Mouse (Mus musculus): Measurements from ENCODE around the gene Cdon. TPM values are rescaled to one million over a fixed set of nuclear protein-coding genes. Genes with fewer than 3 reads are reported as not detected.

Gene Cdon
- polyA plus RNA-seq, 1 experiment: 49.9 TPM

DNA sequence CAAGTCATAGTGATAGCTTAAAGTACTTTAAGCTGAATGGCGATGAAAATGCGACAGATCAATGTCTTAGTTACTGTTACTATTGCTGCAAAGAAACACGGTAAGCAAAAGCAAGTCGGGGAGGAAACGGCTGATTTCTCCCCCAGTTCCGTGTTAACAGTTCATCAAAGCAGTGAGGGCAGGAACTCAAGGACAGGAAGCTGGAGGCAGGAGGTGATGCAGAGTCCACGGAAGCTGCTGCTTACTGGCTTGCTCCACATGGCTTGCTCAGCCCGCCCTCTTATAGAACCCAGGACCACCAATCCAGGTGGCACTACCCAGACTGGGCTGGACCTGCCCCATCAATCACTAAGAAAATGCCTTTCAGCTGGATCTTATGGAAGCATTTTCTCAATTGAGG lies 38.7 kb downstream of the Cdon start:
- TF ChIP-seq SRF (IDR thresholded peaks at IDR 0.05; ENCODE audit: control insufficient read depth, insufficient read length, low read depth): no peak
- TF ChIP-seq USF1 (IDR thresholded peaks at IDR 0.05; ENCODE audit: low read depth): no peak
- no peak for TF ChIP-seq MAX (IDR thresholded peaks at IDR 0.05; ENCODE audit: low read depth)
- no peak for TF ChIP-seq MYOG (IDR thresholded peaks at IDR 0.05; ENCODE audit: control insufficient read depth in 1 of 3, insufficient read depth in 1 of 3, insufficient read length in 2 of 3, low read depth in 2 of 3)
- no peak for TF ChIP-seq TCF12 (IDR thresholded peaks at IDR 0.05; ENCODE audit: insufficient read depth, poor library complexity, severe bottlenecking)
- no peak for TF ChIP-seq POLR2A (IDR thresholded peaks at IDR 0.05; ENCODE audit: insufficient read length, low read depth)
- TF ChIP-seq TCF3 (IDR thresholded peaks at IDR 0.05; ENCODE audit: insufficient read length, low read depth): no peak
- TF ChIP-seq E2F4 (IDR thresholded peaks at IDR 0.05; ENCODE audit: insufficient read depth): no peak
- no peak for TF ChIP-seq CEBPB (IDR thresholded peaks at IDR 0.05; ENCODE audit: insufficient read depth, poor library complexity, severe bottlenecking)
- no peak for TF ChIP-seq POLR2AphosphoS2 (IDR thresholded peaks at IDR 0.05; ENCODE audit: insufficient read length, low read depth)
- no peak for TF ChIP-seq MYOD1 (IDR thresholded peaks at IDR 0.05; ENCODE audit: control insufficient read depth in 1 of 3, insufficient read length in 2 of 3, low read depth in 2 of 3)
- no peak for TF ChIP-seq REST (IDR thresholded peaks at IDR 0.05; ENCODE audit: insufficient read depth, insufficient read length)
- Histone ChIP-seq H3K4me3 (no peak overlapping the region), H3K79me2 (ENCODE audit: control insufficient read depth, insufficient read depth) (peaks cover 22% of the 10 kb centered on the region), H3K27me3 (ENCODE audit: control insufficient read depth, insufficient read depth, insufficient read length) (no peaks in the 10 kb centered on the region), H3K4me2 (ENCODE audit: low read depth) (no peak overlapping the region), H3K36me3 (ENCODE audit: control insufficient read depth, insufficient read depth) (peaks cover 79% of the 10 kb centered on the region), H3ac (ENCODE audit: control insufficient read depth, insufficient read length) (no peak overlapping the region)

DNA sequence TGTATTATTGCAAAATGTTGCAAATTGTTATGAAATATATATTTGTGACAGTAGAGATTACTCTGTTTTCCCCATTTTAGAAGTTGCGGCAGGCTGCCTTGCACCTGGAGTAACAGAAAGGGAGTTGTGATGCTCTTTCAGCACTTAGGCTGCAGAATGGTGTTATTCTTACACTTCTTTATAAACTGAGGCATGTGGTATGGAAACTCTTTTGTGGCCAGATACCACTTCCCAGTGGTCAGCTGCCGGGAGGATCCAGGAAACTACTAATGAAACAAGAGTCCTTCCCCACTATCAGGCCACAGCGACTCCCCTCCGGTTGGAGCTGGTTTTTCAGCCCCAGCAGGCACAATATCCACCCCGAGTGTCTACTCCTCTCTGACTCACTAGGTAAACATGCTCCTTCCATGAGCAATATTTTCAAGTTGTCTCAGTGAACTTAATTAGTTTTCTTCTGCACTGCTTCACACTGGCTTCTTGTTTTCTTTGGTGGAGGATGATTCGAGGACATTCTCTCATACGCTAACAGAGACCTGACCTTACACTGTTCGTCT lies 46.4 kb downstream of the Cdon start:
- Histone ChIP-seq H3K4me3 (no peak overlapping the region), H3K79me2 (ENCODE audit: control insufficient read depth, insufficient read depth) (peaks cover 71% of the 10 kb centered on the region), H3K36me3 (ENCODE audit: control insufficient read depth, insufficient read depth) (peaks cover 41% of the 10 kb centered on the region), H3K27me3 (ENCODE audit: control insufficient read depth, insufficient read depth, insufficient read length) (no peaks in the 10 kb centered on the region), H3K4me2 (ENCODE audit: low read depth) (peak overlapping the region; percentile 75), H3ac (ENCODE audit: control insufficient read depth, insufficient read length) (no peak overlapping the region)
- TF ChIP-seq REST (IDR thresholded peaks at IDR 0.05; ENCODE audit: insufficient read depth, insufficient read length): no peak
- peak in 1 of 3 experiments; percentile 13 for TF ChIP-seq MYOG (IDR thresholded peaks at IDR 0.05; ENCODE audit: control insufficient read depth in 1 of 3, insufficient read depth in 1 of 3, insufficient read length in 2 of 3, low read depth in 2 of 3)
- TF ChIP-seq MYOD1 (IDR thresholded peaks at IDR 0.05; ENCODE audit: control insufficient read depth in 1 of 3, insufficient read length in 2 of 3, low read depth in 2 of 3): peak in 1 of 3 experiments; percentile 21
- TF ChIP-seq MAX (IDR thresholded peaks at IDR 0.05; ENCODE audit: low read depth): no peak
- TF ChIP-seq TCF12 (IDR thresholded peaks at IDR 0.05; ENCODE audit: insufficient read depth, poor library complexity, severe bottlenecking): no peak
- TF ChIP-seq CEBPB (IDR thresholded peaks at IDR 0.05; ENCODE audit: insufficient read depth, poor library complexity, severe bottlenecking): no peak
- no peak for TF ChIP-seq E2F4 (IDR thresholded peaks at IDR 0.05; ENCODE audit: insufficient read depth)
- no peak for TF ChIP-seq POLR2AphosphoS2 (IDR thresholded peaks at IDR 0.05; ENCODE audit: insufficient read length, low read depth)
- TF ChIP-seq POLR2A (IDR thresholded peaks at IDR 0.05; ENCODE audit: insufficient read length, low read depth): no peak

DNA sequence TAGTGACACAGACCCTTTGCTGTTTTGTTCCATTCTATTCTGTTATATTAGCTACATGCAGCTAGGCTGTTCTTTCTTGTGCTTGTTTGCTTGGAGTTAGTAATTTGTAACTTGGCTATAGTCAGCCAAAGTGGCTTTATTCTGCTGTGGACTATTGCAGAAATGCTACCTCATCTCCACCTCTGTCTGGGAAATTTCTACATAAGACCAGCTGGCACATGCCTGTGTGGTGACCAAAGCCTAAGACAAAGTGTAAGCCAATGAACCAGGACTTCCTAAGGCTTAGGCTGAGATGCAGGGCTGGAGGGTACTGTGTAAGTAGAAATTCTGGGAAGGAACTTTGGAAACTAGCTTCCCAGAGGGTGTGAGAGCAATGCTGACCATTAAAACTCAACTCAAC lies 48.0 kb downstream of the Cdon start:
- Histone ChIP-seq H3K27me3 (ENCODE audit: control insufficient read depth, insufficient read depth, insufficient read length) (no peaks in the 10 kb centered on the region), H3K4me3 (no peak overlapping the region), H3K4me2 (ENCODE audit: low read depth) (no peak overlapping the region), H3K79me2 (ENCODE audit: control insufficient read depth, insufficient read depth) (peaks cover 64% of the 10 kb centered on the region), H3K36me3 (ENCODE audit: control insufficient read depth, insufficient read depth) (peaks cover 30% of the 10 kb centered on the region), H3ac (ENCODE audit: control insufficient read depth, insufficient read length) (no peak overlapping the region)
- no peak for TF ChIP-seq CEBPB (IDR thresholded peaks at IDR 0.05; ENCODE audit: insufficient read depth, poor library complexity, severe bottlenecking)

DNA sequence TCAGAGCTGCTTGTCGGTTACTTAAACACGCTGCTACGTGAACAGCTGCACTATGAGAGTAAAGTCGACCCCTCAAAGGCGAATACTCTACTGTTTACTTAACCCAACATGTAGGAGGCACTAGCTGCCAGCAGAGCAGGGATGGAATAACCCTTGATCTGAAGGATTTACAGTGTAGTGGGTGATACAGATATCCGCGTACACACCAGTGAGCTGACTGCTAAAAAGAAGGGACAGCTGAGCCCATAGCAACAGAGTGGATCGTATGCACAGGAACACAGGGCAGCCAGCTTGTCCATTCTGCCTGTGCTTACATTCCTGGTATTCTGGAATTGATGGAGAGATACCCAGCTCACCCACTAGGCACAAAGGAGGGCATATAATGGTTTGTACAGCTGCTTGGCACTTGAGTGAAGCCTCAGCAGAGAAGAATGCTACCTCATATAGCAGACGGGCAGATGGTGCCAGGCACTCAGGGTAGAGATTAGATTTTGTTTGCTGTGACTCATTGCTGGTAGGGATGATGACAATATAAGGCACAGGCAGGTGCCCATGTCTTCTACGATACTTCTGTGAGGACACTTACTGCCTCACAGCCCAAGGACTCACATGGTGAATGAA lies 53.3 kb downstream of the Cdon start:
- no peak overlapping the region for H3K4me3 ChIP-seq
- no peak overlapping the region for H3ac ChIP-seq (ENCODE audit: control insufficient read depth, insufficient read length)
- TF ChIP-seq E2F4 (IDR thresholded peaks at IDR 0.05; ENCODE audit: insufficient read depth): no peak
- TF ChIP-seq MYOD1 (IDR thresholded peaks at IDR 0.05; ENCODE audit: control insufficient read depth in 1 of 3, insufficient read length in 2 of 3, low read depth in 2 of 3): peak; percentile 12 to 88 (median 70)
- no peak for TF ChIP-seq SRF (IDR thresholded peaks at IDR 0.05; ENCODE audit: control insufficient read depth, insufficient read length, low read depth)
- TF ChIP-seq MAX (IDR thresholded peaks at IDR 0.05; ENCODE audit: low read depth): no peak
- TF ChIP-seq USF1 (IDR thresholded peaks at IDR 0.05; ENCODE audit: low read depth): no peak
- TF ChIP-seq POLR2AphosphoS2 (IDR thresholded peaks at IDR 0.05; ENCODE audit: insufficient read length, low read depth): peak; percentile 30
- TF ChIP-seq POLR2A (IDR thresholded peaks at IDR 0.05; ENCODE audit: insufficient read length, low read depth): no peak
- no peak for TF ChIP-seq REST (IDR thresholded peaks at IDR 0.05; ENCODE audit: insufficient read depth, insufficient read length)
- TF ChIP-seq TCF3 (IDR thresholded peaks at IDR 0.05; ENCODE audit: insufficient read length, low read depth): no peak
- 0 out of 2 replicates have a peak, but pooled peaks have one; percentile 1 for TF ChIP-seq CEBPB (IDR thresholded peaks at IDR 0.05; ENCODE audit: insufficient read depth, poor library complexity, severe bottlenecking)
- TF ChIP-seq TCF12 (IDR thresholded peaks at IDR 0.05; ENCODE audit: insufficient read depth, poor library complexity, severe bottlenecking): peak; percentile 44
- TF ChIP-seq MYOG (IDR thresholded peaks at IDR 0.05; ENCODE audit: control insufficient read depth in 1 of 3, insufficient read depth in 1 of 3, insufficient read length in 2 of 3, low read depth in 2 of 3): peak; percentile 22 to 83 (median 79)
- peak overlapping the region; percentile 4 for H3K4me2 ChIP-seq (ENCODE audit: low read depth)
- peaks cover 19% of the 10 kb centered on the region for H3K79me2 ChIP-seq (ENCODE audit: control insufficient read depth, insufficient read depth)
- H3K36me3 ChIP-seq (ENCODE audit: control insufficient read depth, insufficient read depth): peaks cover 59% of the 10 kb centered on the region
- H3K27me3 ChIP-seq (ENCODE audit: control insufficient read depth, insufficient read depth, insufficient read length): no peaks in the 10 kb centered on the region

DNA sequence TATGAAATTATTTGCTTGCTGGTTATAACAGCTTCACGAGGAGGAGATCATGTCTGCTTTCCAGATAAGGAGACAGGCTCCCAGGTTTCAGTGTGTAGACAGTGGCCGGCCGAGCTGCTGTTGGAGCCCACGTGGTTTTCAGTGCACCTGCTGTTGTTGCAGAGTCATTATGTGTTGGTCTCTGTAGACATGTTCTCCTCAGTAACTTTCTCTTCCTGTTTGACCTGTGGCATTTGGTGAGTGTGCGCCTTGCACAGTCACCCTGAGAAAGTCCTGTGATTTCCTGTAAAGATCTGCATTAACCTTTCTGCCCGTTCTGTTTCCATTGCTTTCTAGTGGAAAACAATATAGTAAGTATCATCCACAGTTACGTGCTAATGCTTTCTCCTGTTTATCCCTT lies 54.5 kb downstream of the Cdon start:
- Histone ChIP-seq H3K4me2 (ENCODE audit: low read depth) (no peak overlapping the region), H3K36me3 (ENCODE audit: control insufficient read depth, insufficient read depth) (peaks cover 65% of the 10 kb centered on the region), H3K4me3 (no peak overlapping the region), H3ac (ENCODE audit: control insufficient read depth, insufficient read length) (no peak overlapping the region), H3K27me3 (ENCODE audit: control insufficient read depth, insufficient read depth, insufficient read length) (no peaks in the 10 kb centered on the region), H3K79me2 (ENCODE audit: control insufficient read depth, insufficient read depth) (peaks cover 8% of the 10 kb centered on the region)
- TF ChIP-seq SRF (IDR thresholded peaks at IDR 0.05; ENCODE audit: control insufficient read depth, insufficient read length, low read depth) (no peak), USF1 (IDR thresholded peaks at IDR 0.05; ENCODE audit: low read depth) (no peak), MYOG (IDR thresholded peaks at IDR 0.05; ENCODE audit: control insufficient read depth in 1 of 3, insufficient read depth in 1 of 3, insufficient read length in 2 of 3, low read depth in 2 of 3) (peak in 1 of 3 experiments; percentile 31), POLR2AphosphoS2 (IDR thresholded peaks at IDR 0.05; ENCODE audit: insufficient read length, low read depth) (no peak), REST (IDR thresholded peaks at IDR 0.05; ENCODE audit: insufficient read depth, insufficient read length) (no peak), MYOD1 (IDR thresholded peaks at IDR 0.05; ENCODE audit: control insufficient read depth in 1 of 3, insufficient read length in 2 of 3, low read depth in 2 of 3) (peak in 2 of 3 experiments; percentile 19 to 55), POLR2A (IDR thresholded peaks at IDR 0.05; ENCODE audit: insufficient read length, low read depth) (no peak)
